Mouse (Mus musculus): Measurements from ENCODE around the gene Ing2. TPM values are rescaled to one million over a fixed set of nuclear protein-coding genes. Genes with fewer than 3 reads are reported as not detected.

The Ing2 gene
- 10.6 and 16.1 TPM in 2 replicates for polyA plus RNA-seq (2012)

GRCm38 (mm10) chr8:47674777-47675710 lies at the start of gene Ing2:
Gene Ing2 (minus strand): TSS chr8:47675556.

GRCm38 (mm10) chr8:47713761-47714745 lies 38.7 kb upstream of the Ing2 start, which contains the start of gene Cdkn2aip:
Gene Cdkn2aip (minus strand): TSS chr8:47713932.

Other genes with a start within 250 kb of the Ing2 start
- gene Stox2, start 229.2 kb downstream of the Ing2 start, polyA plus RNA-seq (2012) = 0.19 and 0.35 TPM in 2 replicates
- gene Trappc11, start 142.1 kb downstream of the Ing2 start, polyA plus RNA-seq (2012) = 7.8 and 8.2 TPM in 2 replicates
- 8.9 and 9.3 TPM in 2 replicates for gene Rwdd4a, start 141.9 kb downstream of the Ing2 start, polyA plus RNA-seq (2012)
- gene Cdkn2aip, start 38.4 kb upstream of the Ing2 start, polyA plus RNA-seq (2012) = 27.7 and 32.0 TPM in 2 replicates
- gene Cldn24, start 146.6 kb upstream of the Ing2 start, polyA plus RNA-seq (2012) = not detected in 2 replicates
- gene Cldn22, start 148.9 kb upstream of the Ing2 start, polyA plus RNA-seq (2012) = not detected in 2 replicates

All from megakaryocyte-erythroid progenitor cell, adult 5 weeks (primary cell).